Mouse (Mus musculus): ENCODE results near the gene Gm21885.
A peak's percentile ranks its signal among the peaks of the same experiment; 100 is the strongest.

The Gm21885 gene

GRCm38 (mm10) chr11:94318056-94318455 is 36.4 kb downstream of the Gm21885 start:
- no peak for DNase-seq (ENCODE audit: low spot score)

GRCm38 (mm10) chr11:94320969-94321930 is 39.6 kb downstream of the Gm21885 start:
- no peak for DNase-seq (ENCODE audit: low spot score)

GRCm38 (mm10) chr11:94321931-94322400 is 40.3 kb downstream of the Gm21885 start, which contains the start of gene Luc7l3:
Gene Luc7l3 (minus strand): TSS chr11:94321988.
- DNase-seq (ENCODE audit: low spot score), result peak; percentile 95

- DNase-seq (ENCODE audit: low spot score), result no peak
Measured at GRCm38 (mm10) chr11:94322636-94323035, 41.0 kb downstream of the Gm21885 start.

- no peak for DNase-seq (ENCODE audit: low spot score)
Measured at GRCm38 (mm10) chr11:94323271-94323925, 41.7 kb downstream of the Gm21885 start.

GRCm38 (mm10) chr11:94324618-94325017 is 42.9 kb downstream of the Gm21885 start:
- DNase-seq (ENCODE audit: low spot score), result no peak

- DNase-seq (ENCODE audit: low spot score), result no peak
Measured at GRCm38 (mm10) chr11:94326961-94327411, 45.3 kb downstream of the Gm21885 start.

- peak; percentile 96 for DNase-seq (ENCODE audit: low spot score)
Measured at GRCm38 (mm10) chr11:94327693-94328643, 46.3 kb downstream of the Gm21885 start, which contains the start of gene Ankrd40. Gene Ankrd40 (plus strand): TSS chr11:94328001.

GRCm38 (mm10) chr11:94328644-94329025 is 47.0 kb downstream of the Gm21885 start:
- no peak for DNase-seq (ENCODE audit: low spot score)

- peak; percentile 78 for DNase-seq (ENCODE audit: low spot score)
Measured at GRCm38 (mm10) chr11:94329270-94329891, 47.7 kb downstream of the Gm21885 start.

GRCm38 (mm10) chr11:94330211-94330610 is 48.5 kb downstream of the Gm21885 start:
- DNase-seq (ENCODE audit: low spot score), result no peak

GRCm38 (mm10) chr11:94332726-94333125 is 51.1 kb downstream of the Gm21885 start:
- no peak for DNase-seq (ENCODE audit: low spot score)

GRCm38 (mm10) chr11:94334386-94334968 is 52.8 kb downstream of the Gm21885 start:
- DNase-seq (ENCODE audit: low spot score), result no peak
